ENCODE assay signal across 19 mouse cellular contexts in the genomic region with DNA sequence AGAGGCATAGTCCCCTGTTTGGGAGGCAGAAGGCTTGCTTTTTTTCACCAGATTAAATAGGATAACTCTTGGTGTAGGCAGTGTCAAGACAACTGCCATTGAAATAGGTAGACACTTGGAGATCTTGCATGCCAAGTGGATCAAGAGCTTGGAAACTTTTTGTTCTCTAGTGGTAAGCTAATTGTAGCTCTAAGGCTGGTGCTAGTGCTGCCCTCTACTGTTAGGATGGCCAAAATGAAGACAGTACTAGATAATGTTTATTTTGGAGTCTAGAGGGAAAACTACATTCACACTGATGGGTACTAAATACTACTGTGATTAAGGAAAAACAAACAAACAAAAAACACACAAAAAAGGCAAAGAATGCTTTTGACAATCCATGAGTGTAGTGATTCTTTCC.
DNase-seq lines count a peak whose midpoint lies in the region; ATAC-seq and TF ChIP-seq lines count a peak whose summit lies in the region.
"Had no signal": no experiment of that assay in that cellular context is flagged by ENCODE, and none has a peak within 500 bp of the region (broad histone marks: within the 10 kb centered on the region; RNA-seq: fewer than 3 reads in every experiment).

No protein-coding gene starts in this region.

- H3K4me3 ChIP-seq in liver, postnatal 0 days (ENCODE audit: low read depth, low read length), result no peak overlapping the region
- no peak overlapping the region for H3K4me3 ChIP-seq in liver, embryonic 12.5 days
- H3K4me3 ChIP-seq in ES-E14 (ENCODE audit: insufficient read depth in 1 of 2, low read depth in 1 of 2, low read length in 2 of 2, poor library complexity in 1 of 2, severe bottlenecking in 1 of 2), result no peak overlapping the region
- H3K4me3 ChIP-seq: embryonic facial prominence, embryonic 15.5 days; forebrain, embryonic 10.5 days; heart, embryonic 10.5 days; hindbrain, embryonic 15.5 days had no signal

- no peaks in the 10 kb centered on the region for H3K36me3 ChIP-seq in liver, postnatal 0 days (replicated peaks; ENCODE audit: insufficient read depth, low read length)
- no peaks in the 10 kb centered on the region for H3K36me3 ChIP-seq in liver, embryonic 12.5 days
- H3K36me3 ChIP-seq in ES-E14 (ENCODE audit: control insufficient read depth, insufficient read depth, low read length, poor library complexity, severe bottlenecking), result no peaks in the 10 kb centered on the region
- H3K36me3 ChIP-seq: embryonic facial prominence, embryonic 15.5 days; forebrain, embryonic 10.5 days; heart, embryonic 10.5 days; hindbrain, embryonic 15.5 days had no signal

- peak; percentile 36 for TF ChIP-seq CTCF in liver, postnatal 0 days (IDR thresholded peaks at IDR 0.05; ENCODE audit: low read depth)

- no peak overlapping the region for H3K27ac ChIP-seq in liver, postnatal 0 days (ENCODE audit: low read depth)
- H3K27ac ChIP-seq in liver, embryonic 12.5 days, result no peak overlapping the region
- no peak overlapping the region for H3K27ac ChIP-seq in ES-E14 (ENCODE audit: insufficient read depth, low read depth, low read length, poor library complexity, severe bottlenecking)
- H3K27ac ChIP-seq: embryonic facial prominence, embryonic 15.5 days; forebrain, embryonic 10.5 days; heart, embryonic 10.5 days; hindbrain, embryonic 15.5 days had no signal

- no peak overlapping the region for H3K9ac ChIP-seq in liver, postnatal 0 days (replicated peaks)
- H3K9ac ChIP-seq in liver, embryonic 12.5 days, result no peak overlapping the region
- H3K9ac ChIP-seq in ES-E14 (ENCODE audit: insufficient read depth, low read depth, low read length, poor library complexity, severe bottlenecking), result no peak overlapping the region
- H3K9ac ChIP-seq: embryonic facial prominence, embryonic 15.5 days; hindbrain, embryonic 15.5 days had no signal

- no peak overlapping the region for H3K4me2 ChIP-seq in liver, postnatal 0 days (ENCODE audit: low read depth, low read length)
- H3K4me2 ChIP-seq in liver, embryonic 12.5 days, result no peak overlapping the region
- H3K4me2 ChIP-seq: embryonic facial prominence, embryonic 15.5 days; hindbrain, embryonic 15.5 days had no signal

- no peak for TF ChIP-seq EP300 in liver, postnatal 0 days (IDR thresholded peaks at IDR 0.05; ENCODE audit: low read depth)

- in situ Hi-C loops in ES-E14 (cut with MboI; ENCODE audit: low sequenced_read_pairs in 2 of 2, unreplicated experiment in 2 of 2), result no loop called here

- H3K4me1 ChIP-seq in liver, postnatal 0 days (ENCODE audit: insufficient read depth), result no peaks in the 10 kb centered on the region
- H3K4me1 ChIP-seq in liver, embryonic 12.5 days, result no peaks in the 10 kb centered on the region
- H3K4me1 ChIP-seq in ES-E14 (ENCODE audit: control insufficient read depth in 2 of 2, insufficient read depth in 2 of 2, low read length in 2 of 2, poor library complexity in 1 of 2), result no peaks in the 10 kb centered on the region
- H3K4me1 ChIP-seq: embryonic facial prominence, embryonic 15.5 days; forebrain, embryonic 10.5 days; heart, embryonic 10.5 days; hindbrain, embryonic 15.5 days had no signal

- H3K9me3 ChIP-seq in liver, postnatal 0 days (ENCODE audit: low read length), result no peaks in the 10 kb centered on the region
- H3K9me3 ChIP-seq in liver, embryonic 12.5 days (replicated peaks), result no peaks in the 10 kb centered on the region
- H3K9me3 ChIP-seq in ES-E14 (ENCODE audit: control insufficient read depth, insufficient read depth, low read depth, low read length), result no peaks in the 10 kb centered on the region
- H3K9me3 ChIP-seq: embryonic facial prominence, embryonic 15.5 days; forebrain, embryonic 10.5 days; heart, embryonic 10.5 days; hindbrain, embryonic 15.5 days had no signal

- no peaks in the 10 kb centered on the region for H3K27me3 ChIP-seq in liver, postnatal 0 days (ENCODE audit: insufficient read depth, low read length)
- H3K27me3 ChIP-seq in liver, embryonic 12.5 days (replicated peaks), result no peaks in the 10 kb centered on the region
- H3K27me3 ChIP-seq: embryonic facial prominence, embryonic 15.5 days; hindbrain, embryonic 15.5 days had no signal

- peak; percentile 2 for DNase-seq in adrenal gland, postnatal 10 days
- DNase-seq in adrenal gland, postnatal 4 days (ENCODE audit: low spot score in 2 of 2), result no peak
- DNase-seq in liver, postnatal 0 days, result no peak
- peak; percentile 19 for DNase-seq in ES-E14 (ENCODE audit: low read depth, low spot score)
- no peak for DNase-seq in gastrocnemius, postnatal 10 days
- no peak for DNase-seq in frontal cortex, adult 2 months (ENCODE audit: extremely low spot score in 1 of 2, low spot score in 1 of 2)
- DNase-seq: adrenal gland, adult 8-10 months; cerebellum, adult 11-12 months; heart, postnatal 14 days; kidney, adult 11 months; midbrain, embryonic 14.5 days; right cerebral cortex, postnatal 14 days; thymus, postnatal 36 days had no signal

- no peak for ATAC-seq in liver, postnatal 0 days
- ATAC-seq in liver, embryonic 12.5 days, result no peak
- peak; percentile 30; the same call in 1 of the 2 replicates for ATAC-seq in neutrophil, adult 5-6 weeks (ENCODE audit: extremely low read depth, insufficient number of reproducible peaks, low FRiP score, poor library complexity, severe bottlenecking)

TF ChIP-seq in ES-E14, 5 proteins besides CTCF, POLR2A, EP300 and RAD21:
- TF ChIP-seq CHD2 (IDR thresholded peaks at IDR 0.05; ENCODE audit: low read depth, low read length) (no peak), ZNF384 (IDR thresholded peaks at IDR 0.05; ENCODE audit: low read depth, low read length) (no peak), HCFC1 (IDR thresholded peaks at IDR 0.05; ENCODE audit: borderline replicate concordance, insufficient read depth, low read length) (no peak), ZC3H11A (IDR thresholded peaks at IDR 0.05; ENCODE audit: borderline replicate concordance, low read depth, low read length) (no peak), MAFK (IDR thresholded peaks at IDR 0.05; ENCODE audit: insufficient read depth, low read depth, low read length) (no peak)

Comparison
In these comparisons a context has a peak if more than half of its experiments do, and no peak if none do; other contexts are left out.
1. DNase-seq: peak in adrenal gland, postnatal 10 days (single experiment) and ES-E14 (single experiment); none in adrenal gland, postnatal 4 days (0 of 2), liver, postnatal 0 days (single experiment), gastrocnemius, postnatal 10 days (single experiment) and frontal cortex, adult 2 months (0 of 2).